Mouse (Mus musculus): Measurements from ENCODE around the gene St6gal1. TPM values are rescaled to one million over a fixed set of nuclear protein-coding genes. Genes with fewer than 3 reads are reported as not detected.
A peak's percentile ranks its signal among the peaks of the same experiment; 100 is the strongest.
"Not testable (repeated sequence)": the region's sequence is repeated elsewhere in the genome, so short reads cannot be mapped to it uniquely, and the experiment has no call there.

St6gal1 gene
- 22.4 and 26.7 TPM in 2 replicates for polyA plus RNA-seq (2014; fragmentation: Nextera tagmentation; extraction: Ambion mirVana)

GRCm38 (mm10) chr16:23224671-23225068, at the start of gene St6gal1:
St6gal1 (plus strand) TSS chr16:23224740.
- H3K36me3 ChIP-seq (ENCODE audit: control insufficient read depth, insufficient read depth, low read length) = no peaks in the 10 kb centered on the region
- H3K4me2 ChIP-seq (ENCODE audit: low read length) = peak within 1 kb of the TSS; percentile 97
- H3K4me3 ChIP-seq (ENCODE audit: low read depth, low read length) = peak within 1 kb of the TSS; percentile 75
- H3K4me1 ChIP-seq (replicated peaks; ENCODE audit: control insufficient read depth, insufficient read depth, low read length) = peaks cover 14% of the 10 kb centered on the region
- H3K9ac ChIP-seq (ENCODE audit: low read length) = peak within 1 kb of the TSS; percentile 88
- no peaks in the 10 kb centered on the region for H3K9me3 ChIP-seq (ENCODE audit: control insufficient read depth, low read length)
- peak; percentile 89 for DNase-seq (ENCODE audit: low spot score)
- H3K27ac ChIP-seq (ENCODE audit: low read depth) = peak within 1 kb of the TSS; percentile 88
- no peaks in the 10 kb centered on the region for H3K27me3 ChIP-seq (replicated peaks; ENCODE audit: control insufficient read depth, insufficient read depth, low read length)
- ATAC-seq (replicated peaks; ENCODE audit: low FRiP score, low TSS enrichment, low read depth) = peak; percentile 70
- whole genome bisulfite sequencing = 0% methylated on average over 20 of the region's 20 CpGs

GRCm38 (mm10) chr16:23174855-23175254, 49.7 kb upstream of the St6gal1 start:
- ATAC-seq (replicated peaks; ENCODE audit: low FRiP score, low TSS enrichment, low read depth) (no peak), DNase-seq (ENCODE audit: low spot score) (no peak)
- Histone ChIP-seq H3K4me3 (ENCODE audit: low read depth, low read length) (no peak overlapping the region), H3K27ac (ENCODE audit: low read depth) (no peak overlapping the region), H3K27me3 (replicated peaks; ENCODE audit: control insufficient read depth, insufficient read depth, low read length) (no peaks in the 10 kb centered on the region), H3K4me1 (replicated peaks; ENCODE audit: control insufficient read depth, insufficient read depth, low read length) (no peaks in the 10 kb centered on the region), H3K9ac (ENCODE audit: low read length) (no peak overlapping the region), H3K4me2 (ENCODE audit: low read length) (no peak overlapping the region), H3K36me3 (ENCODE audit: control insufficient read depth, insufficient read depth, low read length) (no peaks in the 10 kb centered on the region), H3K9me3 (ENCODE audit: control insufficient read depth, low read length) (no peaks in the 10 kb centered on the region)
- WGBS = 87% methylated on average over 5 of the region's 5 CpGs

GRCm38 (mm10) chr16:23175956-23176355, 48.6 kb upstream of the St6gal1 start:
- no peak for DNase-seq (ENCODE audit: low spot score)
- Histone ChIP-seq H3K4me3 (ENCODE audit: low read depth, low read length) (no peak overlapping the region), H3K27ac (ENCODE audit: low read depth) (no peak overlapping the region), H3K4me1 (replicated peaks; ENCODE audit: control insufficient read depth, insufficient read depth, low read length) (no peaks in the 10 kb centered on the region), H3K4me2 (ENCODE audit: low read length) (no peak overlapping the region), H3K36me3 (ENCODE audit: control insufficient read depth, insufficient read depth, low read length) (no peaks in the 10 kb centered on the region), H3K27me3 (replicated peaks; ENCODE audit: control insufficient read depth, insufficient read depth, low read length) (no peaks in the 10 kb centered on the region), H3K9ac (ENCODE audit: low read length) (no peak overlapping the region), H3K9me3 (ENCODE audit: control insufficient read depth, low read length) (no peaks in the 10 kb centered on the region)
- 40% methylated on average over 3 of the region's 3 CpGs for WGBS
- ATAC-seq (replicated peaks; ENCODE audit: low FRiP score, low TSS enrichment, low read depth) = no peak

GRCm38 (mm10) chr16:23177856-23178255, 46.7 kb upstream of the St6gal1 start:
- WGBS = 91% methylated on average over 2 of the region's 2 CpGs
- no peak overlapping the region for H3K27ac ChIP-seq (ENCODE audit: low read depth)
- no peak overlapping the region for H3K4me2 ChIP-seq (ENCODE audit: low read length)
- H3K9ac ChIP-seq (ENCODE audit: low read length) = no peak overlapping the region
- H3K9me3 ChIP-seq (ENCODE audit: control insufficient read depth, low read length) = no peaks in the 10 kb centered on the region
- no peaks in the 10 kb centered on the region for H3K36me3 ChIP-seq (ENCODE audit: control insufficient read depth, insufficient read depth, low read length)
- no peak overlapping the region for H3K4me3 ChIP-seq (ENCODE audit: low read depth, low read length)
- no peaks in the 10 kb centered on the region for H3K4me1 ChIP-seq (replicated peaks; ENCODE audit: control insufficient read depth, insufficient read depth, low read length)
- ATAC-seq (replicated peaks; ENCODE audit: low FRiP score, low TSS enrichment, low read depth) = no peak
- no peaks in the 10 kb centered on the region for H3K27me3 ChIP-seq (replicated peaks; ENCODE audit: control insufficient read depth, insufficient read depth, low read length)
- no peak for DNase-seq (ENCODE audit: low spot score)

- Histone ChIP-seq H3K4me2 (ENCODE audit: low read length) (no peak overlapping the region), H3K27ac (ENCODE audit: low read depth) (no peak overlapping the region), H3K9ac (ENCODE audit: low read length) (no peak overlapping the region), H3K27me3 (replicated peaks; ENCODE audit: control insufficient read depth, insufficient read depth, low read length) (no peaks in the 10 kb centered on the region), H3K4me1 (replicated peaks; ENCODE audit: control insufficient read depth, insufficient read depth, low read length) (no peaks in the 10 kb centered on the region), H3K36me3 (ENCODE audit: control insufficient read depth, insufficient read depth, low read length) (no peaks in the 10 kb centered on the region), H3K4me3 (ENCODE audit: low read depth, low read length) (no peak overlapping the region), H3K9me3 (ENCODE audit: control insufficient read depth, low read length) (no peaks in the 10 kb centered on the region)
- ATAC-seq (replicated peaks; ENCODE audit: low FRiP score, low TSS enrichment, low read depth) (no peak), DNase-seq (ENCODE audit: low spot score) (no peak)
- 85% methylated on average over 5 of the region's 5 CpGs for WGBS
Measured at GRCm38 (mm10) chr16:23178796-23179195, 45.7 kb upstream of the St6gal1 start.

- H3K9me3 ChIP-seq (ENCODE audit: control insufficient read depth, low read length); H3K4me3 ChIP-seq (ENCODE audit: low read depth, low read length); H3K27me3 ChIP-seq (replicated peaks; ENCODE audit: control insufficient read depth, insufficient read depth, low read length); DNase-seq (ENCODE audit: low spot score); H3K9ac ChIP-seq (ENCODE audit: low read length); H3K4me1 ChIP-seq (replicated peaks; ENCODE audit: control insufficient read depth, insufficient read depth, low read length); ATAC-seq (replicated peaks; ENCODE audit: low FRiP score, low TSS enrichment, low read depth); H3K27ac ChIP-seq (ENCODE audit: low read depth); H3K4me2 ChIP-seq (ENCODE audit: low read length); H3K36me3 ChIP-seq (ENCODE audit: control insufficient read depth, insufficient read depth, low read length): not testable (repeated sequence)
- 89% methylated on average over 18 of the region's 18 CpGs for WGBS
Measured at GRCm38 (mm10) chr16:23179436-23179835, 45.1 kb upstream of the St6gal1 start.

- no peak overlapping the region for H3K4me3 ChIP-seq (ENCODE audit: low read depth, low read length)
- H3K36me3 ChIP-seq (ENCODE audit: control insufficient read depth, insufficient read depth, low read length) = no peaks in the 10 kb centered on the region
- DNase-seq (ENCODE audit: low spot score) (no peak), ATAC-seq (replicated peaks; ENCODE audit: low FRiP score, low TSS enrichment, low read depth) (no peak)
- H3K9me3 ChIP-seq (ENCODE audit: control insufficient read depth, low read length) = no peaks in the 10 kb centered on the region
- H3K4me2 ChIP-seq (ENCODE audit: low read length) = no peak overlapping the region
- H3K27me3 ChIP-seq (replicated peaks; ENCODE audit: control insufficient read depth, insufficient read depth, low read length) = no peaks in the 10 kb centered on the region
- H3K4me1 ChIP-seq (replicated peaks; ENCODE audit: control insufficient read depth, insufficient read depth, low read length) = no peaks in the 10 kb centered on the region
- no peak overlapping the region for H3K27ac ChIP-seq (ENCODE audit: low read depth)
- no peak overlapping the region for H3K9ac ChIP-seq (ENCODE audit: low read length)
- 64% methylated on average over 4 of the region's 4 CpGs for WGBS
Measured at GRCm38 (mm10) chr16:23181054-23181453, 43.5 kb upstream of the St6gal1 start.

- no peak overlapping the region for H3K4me3 ChIP-seq (ENCODE audit: low read depth, low read length)
- 79% methylated on average over 3 of the region's 3 CpGs for WGBS
- H3K36me3 ChIP-seq (ENCODE audit: control insufficient read depth, insufficient read depth, low read length) = no peaks in the 10 kb centered on the region
- no peaks in the 10 kb centered on the region for H3K4me1 ChIP-seq (replicated peaks; ENCODE audit: control insufficient read depth, insufficient read depth, low read length)
- H3K9ac ChIP-seq (ENCODE audit: low read length) = no peak overlapping the region
- ATAC-seq (replicated peaks; ENCODE audit: low FRiP score, low TSS enrichment, low read depth) (no peak), DNase-seq (ENCODE audit: low spot score) (no peak)
- H3K27me3 ChIP-seq (replicated peaks; ENCODE audit: control insufficient read depth, insufficient read depth, low read length) = no peaks in the 10 kb centered on the region
- no peaks in the 10 kb centered on the region for H3K9me3 ChIP-seq (ENCODE audit: control insufficient read depth, low read length)
- H3K27ac ChIP-seq (ENCODE audit: low read depth) = no peak overlapping the region
- H3K4me2 ChIP-seq (ENCODE audit: low read length) = no peak overlapping the region
Measured at GRCm38 (mm10) chr16:23181487-23181886, 43.1 kb upstream of the St6gal1 start.

- 70% methylated on average over 1 of the region's 1 CpGs for WGBS
- H3K36me3 ChIP-seq (ENCODE audit: control insufficient read depth, insufficient read depth, low read length) = no peaks in the 10 kb centered on the region
Measured at GRCm38 (mm10) chr16:23181942-23182597, 42.5 kb upstream of the St6gal1 start.

More at GRCm38 (mm10) chr16:23181942-23182597, 42.5 kb upstream of the St6gal1 start:
- Histone ChIP-seq H3K9me3 (ENCODE audit: control insufficient read depth, low read length) (no peaks in the 10 kb centered on the region), H3K9ac (ENCODE audit: low read length) (no peak overlapping the region), H3K4me2 (ENCODE audit: low read length) (no peak overlapping the region), H3K4me3 (ENCODE audit: low read depth, low read length) (no peak overlapping the region), H3K27me3 (replicated peaks; ENCODE audit: control insufficient read depth, insufficient read depth, low read length) (no peaks in the 10 kb centered on the region), H3K27ac (ENCODE audit: low read depth) (no peak overlapping the region), H3K4me1 (replicated peaks; ENCODE audit: control insufficient read depth, insufficient read depth, low read length) (no peaks in the 10 kb centered on the region)
- DNase-seq (ENCODE audit: low spot score) (no peak), ATAC-seq (replicated peaks; ENCODE audit: low FRiP score, low TSS enrichment, low read depth) (no peak)
